Mouse (Mus musculus) spleen, adult 2 months (tissue): ENCODE data around the gene Cisd3.

Source experiments
- CTCF ChIP-seq: fragments of 200-500 bp; IDR thresholded peaks from 2 replicates; pipeline ENCODE4 v1.5.1; 2011; ENCODE audit warnings: mild to moderate bottlenecking, inconsistent platforms; ENCODE audit not compliant: insufficient read depth, insufficient read length, insufficient replicate concordance; ENCODE audit errors: extremely low read depth
- POLR2A ChIP-seq: fragments of 200-500 bp; IDR thresholded peaks from 2 replicates; pipeline ENCODE4 v1.6.1; 2011; ENCODE audit warnings: low read depth, low read length, inconsistent platforms

DNA sequence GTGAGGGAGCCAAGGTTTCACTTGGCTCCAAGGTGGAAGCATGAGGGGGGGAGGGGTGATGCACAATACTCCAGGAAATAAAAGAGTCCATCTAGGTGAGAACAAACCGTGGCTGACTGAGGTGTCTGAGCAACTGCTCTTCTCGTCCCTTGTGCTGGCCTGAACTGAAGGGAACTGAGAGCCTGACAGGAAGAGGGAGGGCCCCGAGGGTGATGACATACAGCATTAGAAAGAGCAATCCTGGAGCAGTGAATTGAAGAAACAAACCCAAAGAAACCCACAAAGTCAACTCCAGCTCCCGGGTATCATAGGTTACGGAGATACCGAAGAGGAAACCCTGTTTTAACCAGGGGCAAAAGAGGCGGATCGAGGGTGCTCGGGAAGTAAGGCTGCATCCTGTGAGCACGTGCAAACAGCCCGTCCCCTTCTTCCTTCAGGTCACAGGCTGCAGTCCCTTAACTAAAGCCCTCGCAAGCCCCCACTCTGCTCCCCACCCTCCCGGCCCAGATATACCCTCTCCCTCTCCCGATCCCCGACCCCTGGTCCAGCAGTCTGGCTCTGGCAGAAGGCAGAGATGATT, 32.7 kb downstream of the Cisd3 start:
- no peak for TF ChIP-seq CTCF
- no peak for TF ChIP-seq POLR2A
